Mouse (Mus musculus): Measurements from ENCODE around the gene Dmwd.
A peak's percentile ranks its signal among the peaks of the same experiment; 100 is the strongest.

Dmwd gene

DNA sequence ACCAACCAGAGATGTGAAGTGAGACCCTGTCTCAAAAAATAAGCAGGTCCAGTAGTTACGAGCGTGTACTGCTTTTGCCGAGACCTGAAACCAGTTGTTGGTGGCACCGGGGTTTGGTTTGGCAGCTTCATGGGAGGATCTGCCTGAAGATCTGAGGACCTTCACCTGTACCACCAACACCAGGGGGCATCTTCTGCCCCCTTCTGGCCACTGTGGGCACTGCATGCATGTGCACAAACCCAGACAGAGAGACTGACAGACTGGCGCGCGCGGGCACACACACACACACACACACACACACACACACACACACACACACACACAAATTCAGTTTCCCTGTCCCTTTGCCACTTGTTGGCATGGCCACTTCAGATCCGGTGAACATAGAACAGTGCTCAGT lies 2.5 kb upstream of the Dmwd start:
- peak; percentile 66 for DNase-seq

DNA sequence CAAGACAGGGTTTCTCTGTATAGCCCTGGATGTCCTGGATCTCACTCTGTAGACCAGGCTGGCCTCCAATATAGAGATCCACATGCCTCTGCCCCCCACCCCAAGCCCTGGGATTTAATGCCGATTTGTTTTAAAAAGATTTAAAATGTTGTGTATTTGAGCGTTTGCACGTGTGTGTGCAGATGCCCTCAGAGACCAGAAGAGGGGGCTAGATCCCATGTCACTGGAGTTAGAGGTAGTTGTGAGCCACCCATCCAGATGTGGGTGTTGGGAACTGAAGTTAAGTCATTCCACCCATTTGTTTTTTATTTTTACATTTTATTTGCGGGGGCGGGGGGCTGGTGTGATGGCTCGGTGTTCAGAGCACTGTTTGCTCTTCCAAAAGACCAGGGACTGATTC lies 1.5 kb upstream of the Dmwd start:
- no peak for DNase-seq

DNA sequence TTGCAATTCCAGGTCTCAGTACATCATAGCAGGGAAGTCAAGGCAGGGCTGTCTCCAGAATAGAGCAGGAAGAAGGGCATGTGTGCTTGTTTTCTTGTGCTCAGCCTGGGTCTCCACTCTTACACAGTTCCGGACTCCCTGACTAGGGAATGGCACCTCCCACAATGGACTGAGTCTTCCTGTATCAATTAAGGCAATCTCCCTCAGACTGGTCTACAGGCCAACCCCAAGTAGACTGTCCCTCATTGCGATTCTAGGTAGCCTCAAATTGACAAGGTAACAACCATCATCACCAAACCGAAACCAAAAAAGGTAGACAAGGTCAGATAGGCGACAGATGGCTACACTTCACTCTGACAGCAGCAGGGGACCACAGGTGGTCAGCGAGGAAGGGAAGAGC lies 796 bp upstream of the Dmwd start:
- DNase-seq, result no peak

DNA sequence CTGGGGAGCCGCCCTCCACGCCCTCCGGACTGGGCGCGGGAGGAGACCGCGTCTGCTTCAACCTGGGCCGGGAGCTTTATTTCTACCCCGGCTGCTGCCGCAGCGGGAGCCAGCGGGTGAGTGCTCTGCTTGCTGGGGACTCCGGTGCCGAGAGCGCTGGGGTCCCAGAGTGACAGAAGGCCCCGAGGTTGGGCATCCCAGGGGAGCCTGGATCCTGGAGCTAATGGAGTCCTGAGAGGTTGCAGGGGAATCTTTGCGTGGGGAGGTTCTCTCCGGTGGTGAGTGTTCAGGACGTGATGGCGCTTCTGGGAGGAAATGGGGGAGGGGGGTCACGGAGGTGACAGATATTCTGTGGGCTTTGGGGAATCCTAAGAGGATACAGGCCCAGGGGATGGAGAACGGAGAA lies 562 bp downstream of the Dmwd start:
- peak; percentile 21 for DNase-seq

DNA sequence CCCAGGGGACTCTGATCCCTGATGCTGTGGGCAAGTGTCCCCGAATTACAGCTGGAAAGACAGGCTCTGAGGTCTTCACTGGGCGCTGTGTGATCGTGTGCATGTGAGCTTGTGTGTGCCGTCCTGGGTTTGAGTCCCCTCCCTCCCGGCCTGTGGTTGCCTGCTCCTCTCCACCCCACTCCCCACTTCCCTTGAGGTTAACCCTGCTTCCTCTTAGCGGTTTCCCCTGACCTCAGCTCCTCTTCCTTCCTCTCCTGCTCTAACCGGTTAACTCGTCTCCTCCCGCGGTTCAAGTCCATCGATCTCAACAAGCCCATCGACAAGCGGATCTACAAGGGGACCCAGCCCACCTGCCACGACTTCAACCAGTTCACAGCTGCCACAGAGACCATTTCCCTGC lies 1.7 kb downstream of the Dmwd start:
- peak; percentile 85 for DNase-seq

DNA sequence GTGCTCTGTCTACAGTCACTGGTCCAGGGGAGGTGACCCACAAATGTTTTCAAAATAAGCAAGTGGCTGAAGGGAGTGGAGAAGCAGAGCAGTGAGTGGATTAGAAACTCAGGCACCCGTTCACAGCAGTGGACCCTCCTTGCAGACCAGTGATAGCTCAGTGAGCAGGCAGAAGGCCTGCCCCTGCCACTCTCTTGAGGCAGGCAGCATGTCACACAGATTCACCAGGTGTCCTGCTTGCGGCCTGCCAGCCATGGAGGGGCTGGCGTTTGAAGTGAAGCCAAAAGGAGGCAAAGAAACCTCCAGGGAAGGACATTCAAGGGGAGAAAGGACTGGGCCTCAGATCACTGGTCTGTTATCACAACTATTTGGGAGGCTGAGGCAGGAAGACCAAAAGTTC lies 2.7 kb downstream of the Dmwd start:
- no peak for DNase-seq

DNA sequence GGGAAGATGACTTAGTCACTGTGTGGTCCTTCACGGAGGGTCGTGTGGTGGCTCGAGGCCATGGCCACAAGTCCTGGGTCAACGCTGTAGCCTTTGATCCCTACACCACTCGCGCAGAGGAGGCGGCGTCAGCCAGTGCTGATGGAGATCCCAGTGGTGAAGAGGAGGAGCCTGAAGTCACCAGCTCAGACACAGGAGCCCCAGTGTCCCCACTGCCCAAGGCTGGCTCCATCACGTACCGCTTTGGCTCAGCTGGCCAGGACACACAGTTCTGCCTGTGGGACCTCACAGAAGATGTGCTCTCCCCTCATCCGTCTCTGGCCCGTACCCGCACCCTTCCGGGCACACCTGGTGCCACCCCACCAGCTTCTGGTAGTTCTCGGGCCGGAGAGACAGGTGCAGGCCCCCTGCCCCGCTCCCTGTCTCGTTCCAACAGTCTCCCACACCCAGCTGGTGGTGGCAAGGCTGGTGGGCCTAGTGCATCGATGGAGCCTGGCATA lies 4.5 kb downstream of the Dmwd start:
- no peak for DNase-seq

DNA sequence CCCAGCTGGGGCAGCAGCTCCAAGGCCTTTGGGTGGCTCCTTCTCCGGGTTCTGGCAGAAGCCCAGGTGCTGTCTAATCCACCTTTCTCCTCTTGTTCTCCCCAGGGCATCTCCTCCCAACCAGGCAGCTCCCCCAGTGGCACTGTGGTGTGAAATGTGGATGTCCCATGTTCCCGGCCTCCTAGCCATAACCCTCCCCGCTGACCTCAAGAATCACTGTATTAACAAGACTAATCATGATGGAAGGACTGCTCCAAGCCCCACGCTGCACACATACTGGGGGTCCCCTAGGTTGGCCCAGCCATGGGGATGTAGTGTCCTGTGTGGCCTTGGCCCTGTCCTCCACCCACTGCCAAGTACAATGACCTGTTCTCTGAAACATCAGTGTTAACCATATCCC lies 6.1 kb downstream of the Dmwd start:
- no peak for DNase-seq

DNA sequence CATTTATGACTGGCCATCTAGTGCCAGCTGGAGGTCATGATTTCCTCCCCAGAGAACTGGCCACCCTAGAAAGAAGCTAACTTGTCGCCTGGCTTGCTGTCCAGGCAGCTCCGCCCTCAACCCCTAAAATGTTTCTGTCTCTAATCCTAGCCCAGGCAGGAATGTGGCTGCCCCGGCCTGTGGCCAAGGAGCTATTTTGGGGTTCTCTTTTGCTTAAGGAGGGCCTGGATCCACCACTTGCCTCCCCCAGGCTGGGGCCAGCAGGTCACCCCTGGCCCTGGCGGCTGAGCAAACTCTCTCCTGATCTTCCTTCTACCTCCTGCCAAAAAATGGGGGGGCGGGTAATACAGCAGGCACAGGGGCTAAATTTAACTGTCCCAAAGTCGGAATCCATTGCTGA lies 7.1 kb downstream of the Dmwd start:
- DNase-seq, result no peak

DNA sequence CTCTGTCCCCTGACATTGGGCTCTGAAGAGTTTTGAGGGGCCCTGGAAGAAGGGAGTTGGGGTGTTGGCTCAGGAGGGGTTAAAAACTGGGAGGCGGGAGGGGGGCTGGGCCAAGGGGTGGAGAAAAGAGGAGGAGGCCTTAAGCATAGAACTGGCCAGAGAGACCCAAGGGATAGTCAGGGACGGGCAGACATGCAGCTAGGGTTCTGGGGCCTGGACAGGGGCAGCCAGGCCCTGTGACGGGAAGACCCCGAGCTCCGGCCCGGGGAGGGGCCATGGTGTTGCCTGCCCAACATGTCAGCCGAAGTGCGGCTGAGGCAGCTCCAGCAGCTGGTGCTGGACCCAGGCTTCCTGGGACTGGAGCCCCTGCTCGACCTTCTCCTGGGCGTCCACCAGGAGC lies 7.7 kb downstream of the Dmwd start, which contains the start of gene Dmpk:
Gene Dmpk, plus strand, starts transcription at position 149 of the 400 bp plus-strand sequence.
- DNase-seq, result no peak

DNA sequence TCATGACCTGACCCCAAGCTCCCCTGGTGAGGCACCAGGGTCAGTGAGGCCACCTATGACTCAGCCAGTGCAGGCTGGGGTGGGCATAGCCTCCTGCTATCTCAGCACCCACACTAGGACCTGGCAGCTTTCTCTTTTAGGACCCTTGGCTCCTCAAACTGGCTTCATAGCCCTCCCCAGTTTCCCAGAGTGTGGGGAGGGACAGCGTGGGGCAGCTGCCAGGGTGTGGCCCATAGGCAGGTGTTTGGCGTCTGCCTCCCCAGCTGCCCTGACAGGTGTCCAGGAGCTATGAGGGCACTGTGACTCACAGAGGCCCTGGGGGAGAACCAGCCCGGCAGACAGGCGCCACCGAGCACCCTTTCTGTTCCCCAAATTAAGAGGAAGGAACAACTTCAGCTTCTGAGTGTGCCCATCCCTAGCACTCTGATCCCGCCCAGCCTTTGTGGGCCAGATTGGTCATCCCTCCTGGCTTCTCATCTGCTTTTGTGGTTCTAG lies 8.3 kb downstream of the Dmwd start:
- no peak for DNase-seq

DNA sequence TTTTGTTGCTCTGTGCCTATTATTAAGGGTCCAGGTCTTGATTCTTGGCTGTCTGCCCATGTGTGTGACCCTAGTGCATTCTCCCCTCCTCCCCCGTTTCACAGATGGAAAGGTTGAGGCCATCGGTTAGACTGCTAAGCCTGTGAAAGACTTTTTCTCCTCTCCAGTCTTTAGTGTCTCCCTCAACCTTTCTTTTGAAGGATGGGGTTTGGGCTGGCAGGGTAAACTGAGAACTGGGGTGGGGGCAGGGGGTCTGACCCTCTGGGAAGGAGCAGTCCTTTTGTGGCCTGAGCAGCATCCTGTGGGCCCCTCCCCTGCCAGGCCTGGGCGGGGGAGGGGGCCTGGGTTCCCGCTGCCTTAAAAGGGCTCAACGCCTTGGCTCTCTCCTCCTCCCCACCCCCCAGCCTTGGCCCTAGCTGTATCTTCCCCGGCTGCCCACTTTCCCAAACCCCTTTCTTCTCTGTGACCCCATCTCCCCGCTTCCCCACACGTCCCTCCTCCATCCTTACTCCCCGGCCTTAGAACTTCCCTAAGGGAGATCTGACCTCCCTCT lies 9.0 kb downstream of the Dmwd start:
- no peak for DNase-seq

DNA sequence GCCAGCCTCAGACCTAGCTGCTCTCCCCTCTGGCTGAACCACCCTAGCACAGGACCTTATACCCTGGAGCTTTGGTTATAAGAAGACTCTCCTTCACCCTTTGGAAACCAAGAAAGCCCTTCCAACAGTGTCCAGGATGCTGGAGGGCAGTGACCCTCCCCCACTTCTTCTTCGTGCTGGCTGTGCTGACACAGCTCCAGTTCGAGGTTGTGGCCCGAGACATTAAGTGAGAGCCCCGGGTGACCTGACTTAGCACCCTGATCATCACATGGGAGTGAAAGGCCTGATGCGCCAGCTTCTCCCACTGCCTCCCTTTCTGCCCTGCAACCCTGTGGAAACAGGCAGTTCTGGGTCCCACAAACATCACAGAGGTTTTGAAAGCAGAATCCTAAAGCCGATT lies 9.5 kb downstream of the Dmwd start:
- DNase-seq, result no peak

DNA sequence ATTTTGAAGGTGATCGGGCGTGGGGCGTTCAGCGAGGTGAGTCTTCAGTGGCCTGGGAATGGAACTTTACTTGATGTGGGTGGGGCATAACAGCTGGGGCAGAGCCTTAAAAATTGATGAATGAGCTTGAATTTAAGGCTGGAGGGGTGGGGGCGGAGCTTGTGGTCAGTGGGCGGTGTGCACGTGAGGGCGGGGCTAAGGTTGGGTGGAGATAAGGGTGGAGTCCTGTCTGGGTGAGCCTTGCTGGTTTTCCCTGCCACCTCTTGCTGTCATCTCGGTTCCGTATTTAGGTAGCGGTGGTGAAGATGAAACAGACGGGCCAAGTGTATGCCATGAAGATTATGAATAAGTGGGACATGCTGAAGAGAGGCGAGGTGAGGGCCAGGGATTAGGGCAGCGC lies 10.0 kb downstream of the Dmwd start:
- DNase-seq, result no peak

DNA sequence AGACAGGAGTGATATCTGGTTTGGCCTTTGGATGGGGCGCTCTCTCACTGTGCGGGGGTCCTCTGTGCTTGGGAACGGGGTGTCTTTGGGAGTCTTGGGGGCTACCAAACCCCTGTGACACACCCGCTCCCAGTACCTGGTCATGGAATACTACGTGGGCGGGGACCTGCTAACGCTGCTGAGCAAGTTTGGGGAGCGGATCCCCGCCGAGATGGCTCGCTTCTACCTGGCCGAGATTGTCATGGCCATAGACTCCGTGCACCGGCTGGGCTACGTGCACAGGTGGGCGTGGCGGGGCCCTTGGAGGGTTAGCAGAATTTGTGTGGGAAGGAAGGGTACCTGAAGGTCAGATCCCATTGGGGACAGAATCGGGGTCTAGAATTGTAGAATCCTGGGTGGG lies 10.7 kb downstream of the Dmwd start:
- DNase-seq, result no peak

DNA sequence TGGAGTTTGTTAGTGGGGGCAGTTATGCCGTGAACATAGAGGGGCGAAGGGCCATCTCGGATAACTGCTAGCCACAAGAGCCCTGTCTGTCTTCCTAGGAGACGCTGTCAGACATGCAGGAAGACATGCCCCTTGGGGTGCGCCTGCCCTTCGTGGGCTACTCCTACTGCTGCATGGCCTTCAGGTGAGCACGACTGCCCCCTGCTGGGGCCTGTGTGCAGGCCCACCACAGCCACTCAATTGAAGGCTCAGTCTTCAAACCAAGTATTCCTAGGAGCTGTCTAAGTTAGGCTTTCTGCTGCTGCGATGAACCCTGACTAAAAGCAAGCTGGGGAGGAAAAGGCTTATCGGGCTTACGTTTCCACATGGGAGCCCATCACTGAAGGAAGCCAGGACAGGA lies 12.8 kb downstream of the Dmwd start:
- peak; percentile 72 for DNase-seq

DNA sequence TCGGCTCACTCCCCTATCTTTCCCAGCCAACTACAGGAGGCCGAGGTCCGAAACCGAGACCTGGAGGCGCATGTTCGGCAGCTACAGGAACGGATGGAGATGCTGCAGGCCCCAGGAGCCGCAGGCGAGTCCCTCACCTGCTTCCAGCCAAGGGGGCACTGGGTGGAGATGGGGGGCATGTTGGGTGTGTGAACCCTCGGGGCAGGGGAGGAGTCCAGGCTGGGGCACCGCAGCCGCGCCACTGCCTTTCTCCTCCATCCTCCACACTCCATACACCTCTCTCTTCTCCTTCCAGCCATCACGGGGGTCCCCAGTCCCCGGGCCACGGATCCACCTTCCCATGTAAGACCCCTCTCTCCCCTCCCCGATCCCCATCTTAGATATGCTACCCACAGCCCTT lies 15.9 kb downstream of the Dmwd start:
- no peak for DNase-seq

DNA sequence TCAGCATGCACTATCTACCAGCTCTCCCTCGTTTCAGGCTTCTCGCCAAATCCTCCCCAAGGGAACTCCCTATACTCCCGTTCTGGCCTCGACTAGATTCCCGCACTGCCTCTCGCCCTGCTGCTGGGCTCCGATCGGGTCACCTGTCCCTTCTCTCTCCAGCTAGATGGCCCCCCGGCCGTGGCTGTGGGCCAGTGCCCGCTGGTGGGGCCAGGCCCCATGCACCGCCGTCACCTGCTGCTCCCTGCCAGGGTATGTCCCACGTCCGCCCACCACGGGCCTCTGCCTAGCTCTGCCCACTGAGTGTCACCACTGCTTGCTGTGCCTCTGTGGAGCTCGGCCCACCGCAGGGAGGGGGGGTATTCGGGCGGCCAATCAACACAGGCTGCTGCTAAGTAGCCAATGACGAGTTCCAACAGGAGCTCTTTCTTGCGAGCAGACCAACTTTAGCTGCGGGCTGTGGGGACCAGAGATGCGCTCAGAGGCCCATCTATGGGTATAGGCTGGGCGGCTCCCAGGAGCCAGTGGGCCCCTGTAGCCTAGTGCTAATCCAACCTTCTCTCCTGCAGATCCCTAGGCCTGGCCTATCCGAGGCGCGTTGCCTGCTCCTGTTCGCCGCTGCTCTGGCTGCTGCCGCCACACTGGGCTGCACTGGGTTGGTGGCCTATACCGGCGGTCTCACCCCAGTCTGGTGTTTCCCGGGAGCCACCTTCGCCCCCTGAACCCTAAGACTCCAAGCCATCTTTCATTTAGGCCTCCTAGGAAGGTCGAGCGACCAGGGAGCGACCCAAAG lies 16.6 kb downstream of the Dmwd start:
- peak; percentile 22 for DNase-seq

DNA sequence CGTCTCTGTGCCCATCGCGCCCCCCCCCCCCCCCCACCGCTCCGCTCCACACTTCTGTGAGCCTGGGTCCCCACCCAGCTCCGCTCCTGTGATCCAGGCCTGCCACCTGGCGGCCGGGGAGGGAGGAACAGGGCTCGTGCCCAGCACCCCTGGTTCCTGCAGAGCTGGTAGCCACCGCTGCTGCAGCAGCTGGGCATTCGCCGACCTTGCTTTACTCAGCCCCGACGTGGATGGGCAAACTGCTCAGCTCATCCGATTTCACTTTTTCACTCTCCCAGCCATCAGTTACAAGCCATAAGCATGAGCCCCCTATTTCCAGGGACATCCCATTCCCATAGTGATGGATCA lies 17.1 kb downstream of the Dmwd start:
- DNase-seq, result peak; percentile 93

DNA sequence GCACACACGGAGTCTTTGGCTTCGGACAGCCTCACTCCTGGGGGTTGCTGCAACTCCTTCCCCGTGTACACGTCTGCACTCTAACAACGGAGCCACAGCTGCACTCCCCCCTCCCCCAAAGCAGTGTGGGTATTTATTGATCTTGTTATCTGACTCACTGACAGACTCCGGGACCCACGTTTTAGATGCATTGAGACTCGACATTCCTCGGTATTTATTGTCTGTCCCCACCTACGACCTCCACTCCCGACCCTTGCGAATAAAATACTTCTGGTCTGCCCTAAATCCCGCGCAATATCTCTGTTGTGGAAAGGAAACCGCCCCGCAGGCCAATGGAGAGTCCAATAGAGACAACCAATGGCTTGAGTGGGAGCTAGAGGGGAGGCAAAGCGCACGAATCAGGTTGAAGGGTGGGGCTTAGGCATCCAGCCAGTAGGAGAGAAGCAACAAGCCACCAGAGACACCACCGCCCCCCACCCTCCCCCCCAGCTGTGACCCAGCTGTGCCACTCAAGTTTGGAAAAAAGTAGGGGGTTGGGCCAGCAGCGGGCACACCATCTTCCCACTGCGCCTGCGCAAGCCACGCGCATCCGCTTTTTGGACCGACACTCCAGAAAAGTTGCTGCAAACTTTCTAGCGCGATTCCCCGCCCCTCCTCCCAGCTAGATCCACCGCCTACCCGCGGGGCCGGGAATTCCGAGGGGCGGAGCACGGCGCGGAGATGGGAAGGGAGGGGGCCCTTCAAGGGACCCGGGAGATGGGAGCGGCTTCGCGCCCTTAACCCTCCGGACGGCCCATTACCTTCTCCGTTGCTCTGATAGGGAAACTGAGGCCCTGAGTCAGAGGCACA lies 17.7 kb downstream of the Dmwd start:
- DNase-seq, result peak; percentile 93

DNA sequence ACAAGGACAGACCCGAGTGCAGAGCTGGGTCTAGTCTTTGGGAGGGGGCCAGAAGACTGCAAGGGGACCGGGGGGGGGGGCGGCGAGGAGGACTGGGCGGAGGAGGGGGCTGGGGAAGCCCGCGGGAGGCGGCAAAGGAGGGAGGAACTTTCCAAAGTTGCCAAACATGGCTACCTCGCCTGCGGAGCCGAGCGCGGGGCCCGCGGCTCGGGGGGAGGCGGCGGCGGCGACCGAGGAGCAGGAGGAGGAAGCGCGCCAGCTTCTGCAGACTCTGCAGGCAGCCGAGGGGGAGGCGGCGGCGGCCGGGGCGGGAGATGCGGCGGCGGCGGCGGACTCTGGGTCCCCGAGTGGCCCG lies 18.4 kb downstream of the Dmwd start, which contains the start of gene Six5:
Gene Six5, plus strand, starts transcription at position 124 of the 355 bp plus-strand sequence.
- peak; percentile 64 for DNase-seq

DNA sequence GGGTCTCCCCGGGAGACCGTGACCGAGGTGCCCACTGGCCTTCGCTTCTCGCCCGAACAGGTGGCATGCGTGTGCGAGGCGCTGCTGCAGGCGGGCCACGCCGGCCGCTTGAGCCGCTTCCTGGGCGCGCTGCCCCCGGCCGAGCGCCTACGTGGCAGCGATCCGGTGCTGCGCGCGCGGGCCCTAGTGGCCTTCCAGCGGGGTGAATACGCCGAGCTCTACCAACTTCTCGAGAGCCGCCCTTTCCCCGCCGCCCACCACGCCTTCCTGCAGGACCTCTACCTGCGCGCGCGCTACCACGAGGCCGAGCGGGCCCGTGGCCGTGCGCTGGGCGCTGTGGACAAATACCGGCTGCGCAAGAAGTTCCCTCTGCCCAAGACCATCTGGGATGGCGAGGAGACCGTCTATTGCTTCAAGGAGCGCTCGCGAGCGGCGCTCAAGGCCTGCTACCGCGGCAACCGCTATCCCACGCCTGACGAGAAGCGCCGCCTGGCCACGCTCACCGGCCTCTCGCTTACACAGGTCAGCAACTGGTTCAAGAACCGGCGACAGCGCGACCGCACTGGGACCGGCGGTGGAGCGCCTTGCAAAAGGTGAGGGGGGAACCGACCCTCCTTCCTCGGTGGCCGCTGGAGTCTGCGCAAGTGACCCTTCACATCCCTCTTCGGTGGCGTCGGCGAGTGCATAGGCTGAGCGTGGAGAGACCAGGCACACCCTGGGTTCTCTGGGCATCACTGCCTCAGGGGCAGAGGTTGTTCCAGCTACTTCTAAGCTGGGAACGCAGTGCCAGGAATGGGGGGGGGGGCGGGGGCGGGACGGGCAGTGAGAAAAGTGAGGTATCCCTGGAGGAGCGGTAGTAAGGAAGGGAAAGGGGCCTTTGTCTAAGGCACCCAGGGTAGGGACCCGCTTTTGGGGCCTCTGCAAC lies 19.1 kb downstream of the Dmwd start:
- peak; percentile 48 for DNase-seq

DNA sequence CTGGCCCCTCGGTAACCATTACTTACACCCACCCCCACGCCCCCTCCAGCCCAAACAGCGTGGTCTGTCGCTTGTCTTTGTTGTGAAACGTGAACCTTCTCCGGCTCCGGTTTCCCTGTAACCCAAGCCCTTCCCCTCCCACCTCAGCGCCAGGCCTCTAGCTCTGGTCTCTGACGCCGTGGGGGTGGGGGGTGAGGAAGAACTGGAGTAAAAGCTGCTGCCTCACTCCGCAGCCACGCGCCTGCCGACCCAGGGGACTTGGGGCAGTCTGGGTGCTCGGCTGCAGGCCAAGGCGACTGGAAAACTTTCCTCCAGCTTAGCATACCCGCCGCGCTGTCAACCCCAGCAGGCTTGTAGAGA lies 19.7 kb downstream of the Dmwd start:
- DNase-seq, result no peak

Data from thymus, postnatal 25 days (tissue).